Mouse (Mus musculus) stomach, embryonic 15.5 days (tissue): Measurements from ENCODE around the gene Scaf4. TPM values are rescaled to one million over a fixed set of nuclear protein-coding genes. Genes with fewer than 3 reads are reported as not detected.

Source experiments
- ATAC-seq: fragments of 200-750 bp; cut with Nextera tagmentation; 2 replicates; pipeline ENCODE4 v1.8.0; 2017; ENCODE audit warnings: low read depth, moderate number of reproducible peaks, moderate TSS enrichment; ENCODE audit not compliant: insufficient read depth, low FRiP score
- H3K27ac ChIP-seq: fragments of 300-500 bp; sonication (generic); 2 replicates; pipeline ENCODE4 v1.5.1; 2015; ENCODE audit warnings: mild to moderate bottlenecking, inconsistent platforms
- H3K27me3 ChIP-seq: fragments of 300-500 bp; sonication (generic); replicated peaks from 2 replicates; pipeline ENCODE4 v1.6.1; 2015; ENCODE audit warnings: inconsistent platforms
- H3K36me3 ChIP-seq: fragments of 300-500 bp; sonication (generic); 2 replicates; pipeline ENCODE4 v1.6.1; 2015; ENCODE audit warnings: inconsistent platforms
- H3K4me1 ChIP-seq: fragments of 300-500 bp; sonication (generic); 2 replicates; pipeline ENCODE4 v1.6.1; 2015; ENCODE audit warnings: inconsistent platforms
- H3K4me2 ChIP-seq: fragments of 300-500 bp; sonication (generic); 2 replicates; pipeline ENCODE4 v1.6.1; 2015; ENCODE audit warnings: mild to moderate bottlenecking, inconsistent platforms
- H3K4me3 ChIP-seq: fragments of 300-500 bp; sonication (generic); replicated peaks from 2 replicates; pipeline ENCODE4 v1.5.1; 2015; ENCODE audit warnings: inconsistent platforms
- H3K9ac ChIP-seq: fragments of 300-500 bp; sonication (generic); 2 replicates; pipeline ENCODE4 v1.6.1; 2015; ENCODE audit warnings: inconsistent platforms
- H3K9me3 ChIP-seq: fragments of 300-500 bp; sonication (generic); 2 replicates; pipeline ENCODE4 v1.6.1; 2016; ENCODE audit warnings: inconsistent platforms
- WGBS: fragments of 180-500 bp; shearing (Covaris S2); methylation state at CpG from one replicate; pipeline ENCODE4 v1.1.7; 2015; 5-methylcytosine and 5-hydroxymethylcytosine counted together
- polyA plus RNA-seq: library from polyadenylated mRNA; unstranded; fragments of >200 nt; fragmentation: Nextera tagmentation; extraction: Ambion mirVana; gene quantifications from 2 replicates; pipeline ENCODE4 v1.2.1, GENCODE M21; 2015

Gene Scaf4
- polyA plus RNA-seq, 1 experiment from 2014 or later, result 22.2 TPM

- Histone ChIP-seq H3K36me3 (no peaks in the 10 kb centered on the region), H3K4me1 (no peaks in the 10 kb centered on the region), H3K4me2 (no peak overlapping the region), H3K9me3 (no peaks in the 10 kb centered on the region), H3K27me3 (no peaks in the 10 kb centered on the region), H3K27ac (no peak overlapping the region), H3K4me3 (no peak overlapping the region), H3K9ac (no peak overlapping the region)
- ATAC-seq, result no peak
- 64% methylated on average over 3 of the region's 3 CpGs for WGBS
Measured at GRCm38 (mm10) chr16:90309784-90310183, 25.5 kb upstream of the Scaf4 start.

GRCm38 (mm10) chr16:90303988-90304299 lies 19.6 kb upstream of the Scaf4 start:
- no peaks in the 10 kb centered on the region for H3K36me3 ChIP-seq
- 0 out of 2 replicates have a peak, but pooled peaks cover 3% of the 10 kb centered on the region for H3K27me3 ChIP-seq
- ATAC-seq, result no peak
- 93% methylated on average over 2 of the region's 2 CpGs for WGBS
- H3K4me2 ChIP-seq, result no peak overlapping the region
- H3K9me3 ChIP-seq, result no peaks in the 10 kb centered on the region
- no peak overlapping the region for H3K27ac ChIP-seq
- no peak overlapping the region for H3K4me3 ChIP-seq
- no peak overlapping the region for H3K9ac ChIP-seq
- no peaks in the 10 kb centered on the region for H3K4me1 ChIP-seq

GRCm38 (mm10) chr16:90303286-90303987 lies 19.1 kb upstream of the Scaf4 start:
- no peak for ATAC-seq
- H3K9ac ChIP-seq, result no peak overlapping the region
- no peaks in the 10 kb centered on the region for H3K9me3 ChIP-seq
- H3K4me3 ChIP-seq, result no peak overlapping the region
- H3K4me2 ChIP-seq, result no peak overlapping the region
- no peaks in the 10 kb centered on the region for H3K36me3 ChIP-seq
- H3K27ac ChIP-seq, result no peak overlapping the region
- WGBS, result 77% methylated on average over 9 of the region's 9 CpGs
- 0 out of 2 replicates have a peak, but pooled peaks cover 3% of the 10 kb centered on the region for H3K27me3 ChIP-seq
- H3K4me1 ChIP-seq, result no peaks in the 10 kb centered on the region

- WGBS, result 80% methylated on average over 10 of the region's 10 CpGs
- no peak for ATAC-seq
- Histone ChIP-seq H3K27ac (no peak overlapping the region), H3K4me3 (no peak overlapping the region), H3K36me3 (no peaks in the 10 kb centered on the region), H3K9me3 (no peaks in the 10 kb centered on the region), H3K4me1 (0 out of 2 replicates have a peak, but pooled peaks cover 4% of the 10 kb centered on the region), H3K9ac (no peak overlapping the region), H3K27me3 (0 out of 2 replicates have a peak, but pooled peaks cover 3% of the 10 kb centered on the region), H3K4me2 (no peak overlapping the region)
Measured at GRCm38 (mm10) chr16:90301706-90302105, 17.4 kb upstream of the Scaf4 start.

GRCm38 (mm10) chr16:90300896-90301295 lies 16.6 kb upstream of the Scaf4 start:
- no peaks in the 10 kb centered on the region for H3K9me3 ChIP-seq
- 0 out of 2 replicates have a peak, but pooled peaks cover 4% of the 10 kb centered on the region for H3K4me1 ChIP-seq
- no peak for ATAC-seq
- no peak overlapping the region for H3K4me2 ChIP-seq
- H3K27me3 ChIP-seq, result 0 out of 2 replicates have a peak, but pooled peaks cover 3% of the 10 kb centered on the region
- 81% methylated on average over 11 of the region's 11 CpGs for WGBS
- H3K4me3 ChIP-seq, result no peak overlapping the region
- H3K9ac ChIP-seq, result no peak overlapping the region
- no peaks in the 10 kb centered on the region for H3K36me3 ChIP-seq
- no peak overlapping the region for H3K27ac ChIP-seq

GRCm38 (mm10) chr16:90299591-90299990 lies 15.3 kb upstream of the Scaf4 start:
- Histone ChIP-seq H3K9me3 (no peaks in the 10 kb centered on the region), H3K36me3 (no peaks in the 10 kb centered on the region), H3K4me2 (no peak overlapping the region), H3K9ac (no peak overlapping the region), H3K27me3 (0 out of 2 replicates have a peak, but pooled peaks cover 3% of the 10 kb centered on the region), H3K4me1 (0 out of 2 replicates have a peak, but pooled peaks cover 4% of the 10 kb centered on the region), H3K27ac (no peak overlapping the region), H3K4me3 (no peak overlapping the region)
- no peak for ATAC-seq

- Histone ChIP-seq H3K36me3 (no peaks in the 10 kb centered on the region), H3K4me1 (0 out of 2 replicates have a peak, but pooled peaks cover 4% of the 10 kb centered on the region), H3K4me3 (no peak overlapping the region), H3K27me3 (0 out of 2 replicates have a peak, but pooled peaks cover 3% of the 10 kb centered on the region), H3K9ac (no peak overlapping the region), H3K4me2 (peak overlapping the region; percentile 24), H3K9me3 (no peaks in the 10 kb centered on the region), H3K27ac (no peak overlapping the region)
- no peak for ATAC-seq
- 13% methylated on average over 21 of the region's 21 CpGs for WGBS
Measured at GRCm38 (mm10) chr16:90298426-90299300, 14.4 kb upstream of the Scaf4 start.

GRCm38 (mm10) chr16:90297479-90298425 lies 13.4 kb upstream of the Scaf4 start:
- Histone ChIP-seq H3K4me1 (0 out of 2 replicates have a peak, but pooled peaks cover 4% of the 10 kb centered on the region), H3K27ac (no peak overlapping the region), H3K9me3 (no peaks in the 10 kb centered on the region), H3K4me3 (no peak overlapping the region), H3K36me3 (no peaks in the 10 kb centered on the region), H3K27me3 (0 out of 2 replicates have a peak, but pooled peaks cover 3% of the 10 kb centered on the region), H3K9ac (no peak overlapping the region), H3K4me2 (peak overlapping the region; percentile 24)
- 21% methylated on average over 21 of the region's 22 CpGs for WGBS
- ATAC-seq, result no peak

GRCm38 (mm10) chr16:90291675-90292074 lies 7.4 kb upstream of the Scaf4 start:
- no peaks in the 10 kb centered on the region for H3K27me3 ChIP-seq
- H3K4me1 ChIP-seq, result no peaks in the 10 kb centered on the region
- H3K36me3 ChIP-seq, result no peaks in the 10 kb centered on the region
- H3K27ac ChIP-seq, result no peak overlapping the region
- no peak overlapping the region for H3K4me3 ChIP-seq
- H3K9ac ChIP-seq, result no peak overlapping the region
- H3K4me2 ChIP-seq, result no peak overlapping the region; the same call in 1 of the 2 replicates
- WGBS, result 47% methylated on average over 6 of the region's 6 CpGs
- no peak for ATAC-seq
- no peaks in the 10 kb centered on the region for H3K9me3 ChIP-seq

- H3K36me3 ChIP-seq, result no peaks in the 10 kb centered on the region
- H3K27me3 ChIP-seq, result no peaks in the 10 kb centered on the region
- H3K4me1 ChIP-seq, result no peaks in the 10 kb centered on the region
- H3K9me3 ChIP-seq, result no peaks in the 10 kb centered on the region
- H3K9ac ChIP-seq, result no peak overlapping the region
- no peak overlapping the region for H3K4me3 ChIP-seq
- WGBS, result 47% methylated on average over 9 of the region's 9 CpGs
- no peak overlapping the region for H3K27ac ChIP-seq
- no peak for ATAC-seq
- peak overlapping the region; percentile 37; the same call in 1 of the 2 replicates for H3K4me2 ChIP-seq
Measured at GRCm38 (mm10) chr16:90290962-90291361, 6.7 kb upstream of the Scaf4 start.

- H3K9me3 ChIP-seq, result no peaks in the 10 kb centered on the region
- 4% methylated on average over 15 of the region's 15 CpGs for WGBS
- no peak for ATAC-seq
- peak overlapping the region; percentile 82 for H3K4me2 ChIP-seq
- H3K36me3 ChIP-seq, result no peaks in the 10 kb centered on the region
- H3K27ac ChIP-seq, result peak overlapping the region; percentile 10; the same call in 1 of the 2 replicates
- peak overlapping the region; percentile 98 for H3K4me3 ChIP-seq
- H3K27me3 ChIP-seq, result no peaks in the 10 kb centered on the region
- no peak overlapping the region for H3K9ac ChIP-seq
- peaks cover 33% of the 10 kb centered on the region; the same call in 1 of the 2 replicates for H3K4me1 ChIP-seq
Measured at GRCm38 (mm10) chr16:90284916-90285315, 613 bp upstream of the Scaf4 start.
